Mouse (Mus musculus) frontal cortex, adult (tissue): ENCODE measurements around the gene Polr1e.
"Not testable (repeated sequence)": the region's sequence is repeated elsewhere in the genome, so short reads cannot be mapped to it uniquely, and the experiment has no call there.

Experiments used
- ATAC-seq: cut with Nextera tagmentation; 2 replicates; pipeline ENCODE4 v1.9.2; 2017; ENCODE audit warnings: mild to moderate bottlenecking, moderate library complexity, mixed read lengths; ENCODE audit not compliant: low TSS enrichment

Gene Polr1e

GRCm38 (mm10) chr4:45018452-45018980 lies at the start of gene Polr1e:
Polr1e (plus strand) TSS chr4:45018583.
- peak; percentile 85 for ATAC-seq

- ATAC-seq = no peak
These were observed 48.3 kb upstream of the Polr1e start for GRCm38 (mm10) chr4:44970056-44970455.

- ATAC-seq = 0 out of 2 replicates have a peak, but pooled peaks have one; percentile 24
These were observed 47.7 kb upstream of the Polr1e start for GRCm38 (mm10) chr4:44970612-44971110.

GRCm38 (mm10) chr4:44973450-44973849 lies 44.9 kb upstream of the Polr1e start:
- ATAC-seq = peak; percentile 86

- 0 out of 2 replicates have a peak, but pooled peaks have one; percentile 8 for ATAC-seq
These were observed 44.5 kb upstream of the Polr1e start for GRCm38 (mm10) chr4:44973871-44974270.

GRCm38 (mm10) chr4:44974331-44974730 lies 44.1 kb upstream of the Polr1e start:
- ATAC-seq = no peak

GRCm38 (mm10) chr4:44976026-44976615 lies 42.3 kb upstream of the Polr1e start:
- ATAC-seq = no peak

- ATAC-seq = no peak
These were observed 41.3 kb upstream of the Polr1e start for GRCm38 (mm10) chr4:44976921-44977710.

GRCm38 (mm10) chr4:44978175-44978574 lies 40.2 kb upstream of the Polr1e start:
- ATAC-seq = no peak

- ATAC-seq = no peak
These were observed 38.5 kb upstream of the Polr1e start for GRCm38 (mm10) chr4:44979794-44980338.

GRCm38 (mm10) chr4:44981280-44981973 lies 37.0 kb upstream of the Polr1e start, which contains the start of gene Grhpr:
Grhpr (plus strand) TSS chr4:44981395.
- peak; percentile 75 for ATAC-seq

- no peak for ATAC-seq
These were observed 36.5 kb upstream of the Polr1e start for GRCm38 (mm10) chr4:44981974-44982287.

- no peak for ATAC-seq
These were observed 35.8 kb upstream of the Polr1e start for GRCm38 (mm10) chr4:44982440-44983130.

GRCm38 (mm10) chr4:44983131-44983740 lies 35.1 kb upstream of the Polr1e start:
- ATAC-seq = no peak

- ATAC-seq = no peak
These were observed 27.8 kb upstream of the Polr1e start for GRCm38 (mm10) chr4:44990560-44990959.

GRCm38 (mm10) chr4:44992330-44992729 lies 26.1 kb upstream of the Polr1e start:
- ATAC-seq = not testable (repeated sequence)

GRCm38 (mm10) chr4:44993179-44993578 lies 25.2 kb upstream of the Polr1e start:
- not testable (repeated sequence) for ATAC-seq

GRCm38 (mm10) chr4:44993847-44994246 lies 24.5 kb upstream of the Polr1e start:
- ATAC-seq = no peak

- ATAC-seq = no peak
These were observed 23.6 kb upstream of the Polr1e start for GRCm38 (mm10) chr4:44994776-44995175.

GRCm38 (mm10) chr4:44998071-44998470 lies 20.3 kb upstream of the Polr1e start:
- ATAC-seq = no peak

GRCm38 (mm10) chr4:45000001-45000400 lies 18.4 kb upstream of the Polr1e start:
- no peak for ATAC-seq
